Mouse (Mus musculus): ENCODE data around the gene Ercc6.
A peak's percentile ranks its signal among the peaks of the same experiment; 100 is the strongest.

The Ercc6 gene

GRCm38 (mm10) chr14:32572519-32572918 lies 59.2 kb downstream of the Ercc6 start:
- no peak for DNase-seq (ENCODE audit: low read depth, low spot score)

- DNase-seq (ENCODE audit: low read depth, low spot score), result no peak
Observed at GRCm38 (mm10) chr14:32578420-32578819, 65.1 kb downstream of the Ercc6 start.

GRCm38 (mm10) chr14:32583696-32584095 lies 70.4 kb downstream of the Ercc6 start:
- no peak for DNase-seq (ENCODE audit: low read depth, low spot score)

- peak; percentile 22 for DNase-seq (ENCODE audit: low read depth, low spot score)
Observed at GRCm38 (mm10) chr14:32587013-32587784, 73.9 kb downstream of the Ercc6 start.

- no peak for DNase-seq (ENCODE audit: low read depth, low spot score)
Observed at GRCm38 (mm10) chr14:32590377-32590776, 77.1 kb downstream of the Ercc6 start.

- DNase-seq (ENCODE audit: low read depth, low spot score), result no peak
Observed at GRCm38 (mm10) chr14:32597232-32598231, 84.2 kb downstream of the Ercc6 start.

GRCm38 (mm10) chr14:32598437-32599219 lies 85.3 kb downstream of the Ercc6 start:
- no peak for DNase-seq (ENCODE audit: low read depth, low spot score)

GRCm38 (mm10) chr14:32599290-32600041 lies 86.1 kb downstream of the Ercc6 start, which contains the start of gene Prrxl1:
Gene Prrxl1 (plus strand): TSS chr14:32599407.
- no peak for DNase-seq (ENCODE audit: low read depth, low spot score)

GRCm38 (mm10) chr14:32600110-32600509 lies 86.8 kb downstream of the Ercc6 start:
- DNase-seq (ENCODE audit: low read depth, low spot score), result no peak

GRCm38 (mm10) chr14:32605508-32605907 lies 92.2 kb downstream of the Ercc6 start:
- no peak for DNase-seq (ENCODE audit: low read depth, low spot score)

GRCm38 (mm10) chr14:32606316-32606715 lies 93.0 kb downstream of the Ercc6 start:
- DNase-seq (ENCODE audit: low read depth, low spot score), result no peak

- no peak for DNase-seq (ENCODE audit: low read depth, low spot score)
Observed at GRCm38 (mm10) chr14:32609392-32609791, 96.1 kb downstream of the Ercc6 start.

GRCm38 (mm10) chr14:32617253-32617652 lies 103.9 kb downstream of the Ercc6 start:
- no peak for DNase-seq (ENCODE audit: low read depth, low spot score)

GRCm38 (mm10) chr14:32624245-32624644 lies 110.9 kb downstream of the Ercc6 start:
- DNase-seq (ENCODE audit: low read depth, low spot score), result no peak

- DNase-seq (ENCODE audit: low read depth, low spot score), result no peak
Observed at GRCm38 (mm10) chr14:32624811-32625210, 111.5 kb downstream of the Ercc6 start.

- no peak for DNase-seq (ENCODE audit: low read depth, low spot score)
Observed at GRCm38 (mm10) chr14:32627271-32627670, 114.0 kb downstream of the Ercc6 start.

- no peak for DNase-seq (ENCODE audit: low read depth, low spot score)
Observed at GRCm38 (mm10) chr14:32628584-32628983, 115.3 kb downstream of the Ercc6 start.

Data from telencephalon, adult 2 months (tissue).